Mouse (Mus musculus) testis, adult 2 months (tissue): ENCODE measurements around the gene Crygn.

Source experiments
- CTCF ChIP-seq: fragments of 200-500 bp; IDR thresholded peaks from 2 replicates; pipeline ENCODE4 v1.5.1; 2012; ENCODE audit warnings: low read depth, mild to moderate bottlenecking, inconsistent platforms, low read length, moderate library complexity; ENCODE audit not compliant: control insufficient read depth, insufficient read depth, insufficient replicate concordance
- POLR2A ChIP-seq: fragments of 200-500 bp; IDR thresholded peaks from 2 replicates; pipeline ENCODE4 v1.6.1; 2012; ENCODE audit warnings: low read depth, mild to moderate bottlenecking, inconsistent platforms, low read length, moderate library complexity; ENCODE audit not compliant: control insufficient read depth

DNA sequence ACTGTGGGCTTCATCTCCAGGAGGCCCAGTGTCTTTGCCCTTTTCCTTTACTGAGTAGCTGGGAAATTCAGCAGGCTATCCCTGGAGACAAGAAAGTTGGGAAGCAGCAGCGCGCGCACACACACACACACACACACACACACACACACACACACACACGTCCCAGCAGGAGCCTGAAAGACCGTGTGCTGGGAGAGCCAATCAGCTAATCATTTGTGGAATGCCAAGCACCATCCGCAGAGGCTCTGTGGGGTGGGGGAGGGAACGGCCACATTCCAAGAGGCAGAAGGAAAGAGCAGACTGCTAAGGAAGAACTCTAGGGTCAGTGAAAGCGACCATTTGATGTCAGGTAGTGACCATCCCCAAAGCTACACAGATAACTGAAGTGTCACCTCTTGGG is 24.7 kb downstream of the Crygn start:
- TF ChIP-seq POLR2A (no peak), CTCF (no peak)
